Mouse (Mus musculus) ES-E14 (cell line): Measurements from ENCODE around the gene Acaca.

ENCODE experiments used
- CHD2 ChIP-seq: IDR thresholded peaks from 2 replicates; pipeline ENCODE4 v1.6.1; 2014; ENCODE audit warnings: mild to moderate bottlenecking, low read depth, low read length, inconsistent platforms
- HCFC1 ChIP-seq: IDR thresholded peaks from 2 replicates; pipeline ENCODE4 v1.6.1; 2012; ENCODE audit warnings: low read length, inconsistent platforms, borderline replicate concordance; ENCODE audit not compliant: insufficient read depth
- ZC3H11A ChIP-seq: IDR thresholded peaks from 2 replicates; pipeline ENCODE4 v1.6.1; 2012; ENCODE audit warnings: low read depth, mild to moderate bottlenecking, inconsistent platforms, low read length, borderline replicate concordance
- ZNF384 ChIP-seq: IDR thresholded peaks from 2 replicates; pipeline ENCODE4 v1.6.1; 2012; ENCODE audit warnings: low read depth, low read length, inconsistent platforms

GRCm38 (mm10) chr11:84411642-84412018 lies 282.2 kb downstream of the Acaca start:
- no peak for TF ChIP-seq ZNF384
- no peak for TF ChIP-seq HCFC1
- TF ChIP-seq CHD2 = no peak
- TF ChIP-seq ZC3H11A = no peak
